Mouse (Mus musculus): ENCODE measurements around the gene Myh3. TPM values are rescaled to one million over a fixed set of nuclear protein-coding genes. Genes with fewer than 3 reads are reported as not detected.

The Myh3 gene
- polyA plus RNA-seq (2014; fragmentation: Nextera tagmentation; extraction: Ambion mirVana): 0.04 and 0.06 TPM in 2 replicates

DNA sequence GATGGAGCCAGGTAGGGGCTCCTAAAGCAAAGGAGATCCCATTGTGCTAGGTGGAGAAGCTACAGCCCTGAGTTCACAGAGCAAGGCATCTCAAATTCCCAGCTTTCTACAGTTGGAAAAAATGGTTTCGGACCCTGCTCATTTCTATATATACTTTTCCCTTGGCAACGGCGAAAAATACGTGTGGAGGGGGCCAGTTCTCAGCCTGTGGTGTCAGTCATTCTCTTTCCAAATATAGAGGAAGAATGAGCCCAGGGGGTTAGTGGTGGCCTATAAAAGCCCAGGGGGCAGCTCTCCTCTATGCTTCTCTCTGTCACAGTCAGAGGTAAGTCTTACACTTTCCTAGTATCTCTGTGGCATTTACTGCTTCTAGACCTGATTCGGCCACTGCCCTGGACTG lies at the start of gene Myh3:
Myh3 (plus strand) TSS at position 301 of the 400 bp plus-strand sequence.
- Histone ChIP-seq H3K4me2 (ENCODE audit: low read length) (no peak within 1 kb of the TSS), H3K27ac (ENCODE audit: low read depth, low read length) (no peak within 1 kb of the TSS), H3K9ac (ENCODE audit: low read length) (no peak within 1 kb of the TSS), H3K4me3 (ENCODE audit: low read depth, low read length) (no peak within 1 kb of the TSS), H3K36me3 (ENCODE audit: control insufficient read depth, insufficient read depth, low read length) (no peaks in the 10 kb centered on the region), H3K4me1 (ENCODE audit: control insufficient read depth, insufficient read depth, low read length) (peaks cover 3% of the 10 kb centered on the region; the same call in 1 of the 2 replicates), H3K27me3 (replicated peaks; ENCODE audit: control insufficient read depth, insufficient read depth, low read length) (no peaks in the 10 kb centered on the region), H3K9me3 (replicated peaks; ENCODE audit: control insufficient read depth, low read length) (no peaks in the 10 kb centered on the region)
- no peak for DNase-seq (ENCODE audit: low spot score)
- no peak for ATAC-seq
- 85% methylated on average over 5 of the region's 5 CpGs for WGBS

DNA sequence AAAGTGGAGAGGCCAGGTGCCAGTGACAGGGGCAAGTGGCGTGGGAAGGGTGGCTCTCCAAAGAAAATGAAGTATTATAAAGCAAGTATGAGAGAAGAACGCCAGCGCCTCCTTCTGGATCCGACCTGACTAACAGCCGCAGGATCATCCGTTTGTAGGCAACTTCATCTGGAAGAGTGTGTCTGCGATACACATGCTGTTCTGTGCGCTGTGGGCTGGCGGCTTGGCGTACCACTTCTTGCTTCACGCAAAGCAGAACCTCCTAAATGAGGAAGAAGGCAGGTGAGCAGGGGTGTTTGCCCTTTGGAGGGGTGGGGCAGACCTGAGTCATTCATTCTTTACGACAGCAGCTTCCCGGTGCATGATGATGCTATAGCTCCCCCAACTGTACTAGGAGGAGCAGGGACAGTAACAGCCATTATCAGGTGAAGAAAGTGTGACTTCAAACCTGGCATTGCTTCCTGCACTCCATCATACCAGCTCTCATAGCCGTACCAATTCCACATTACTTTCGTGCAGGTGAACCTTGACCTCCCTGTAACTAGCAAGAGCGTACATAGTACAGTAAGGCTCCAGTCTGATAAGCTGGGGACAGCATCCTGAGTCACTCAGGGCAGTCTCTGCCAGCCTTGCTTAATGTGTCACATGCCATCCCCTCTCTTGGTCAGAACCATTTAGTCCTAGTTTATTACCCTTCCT lies 47.0 kb upstream of the Myh3 start:
- WGBS: 63% methylated on average over 16 of the region's 16 CpGs
- Histone ChIP-seq H3K36me3 (ENCODE audit: control insufficient read depth, insufficient read depth, low read length) (no peaks in the 10 kb centered on the region), H3K9me3 (replicated peaks; ENCODE audit: control insufficient read depth, low read length) (no peaks in the 10 kb centered on the region), H3K27me3 (replicated peaks; ENCODE audit: control insufficient read depth, insufficient read depth, low read length) (no peaks in the 10 kb centered on the region), H3K4me1 (ENCODE audit: control insufficient read depth, insufficient read depth, low read length) (no peaks in the 10 kb centered on the region), H3K4me3 (ENCODE audit: low read depth, low read length) (no peak overlapping the region), H3K4me2 (ENCODE audit: low read length) (no peak overlapping the region), H3K27ac (ENCODE audit: low read depth, low read length) (no peak overlapping the region), H3K9ac (ENCODE audit: low read length) (no peak overlapping the region)
- ATAC-seq (no peak), DNase-seq (ENCODE audit: low spot score) (no peak)

DNA sequence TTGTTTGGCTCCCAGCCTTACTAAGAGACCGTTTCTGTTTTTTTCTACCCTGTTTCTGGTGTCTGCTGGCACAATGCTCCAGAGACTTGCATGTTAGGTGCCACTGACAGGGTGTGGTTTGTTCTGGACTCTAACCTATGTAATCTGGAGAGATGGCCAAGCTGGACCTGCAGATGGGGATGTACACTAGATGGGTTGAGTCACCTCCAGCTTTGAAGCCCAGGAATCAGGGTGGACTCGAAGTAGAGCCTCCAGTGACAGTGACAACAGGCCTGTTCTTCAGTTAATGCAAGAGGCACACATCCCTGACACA lies 46.5 kb upstream of the Myh3 start:
- WGBS: 82% methylated on average over 2 of the region's 2 CpGs
- Histone ChIP-seq H3K27ac (ENCODE audit: low read depth, low read length) (no peak overlapping the region), H3K4me1 (ENCODE audit: control insufficient read depth, insufficient read depth, low read length) (no peaks in the 10 kb centered on the region), H3K36me3 (ENCODE audit: control insufficient read depth, insufficient read depth, low read length) (peaks cover 1% of the 10 kb centered on the region; the same call in 1 of the 2 replicates), H3K4me2 (ENCODE audit: low read length) (no peak overlapping the region), H3K9me3 (replicated peaks; ENCODE audit: control insufficient read depth, low read length) (no peaks in the 10 kb centered on the region), H3K27me3 (replicated peaks; ENCODE audit: control insufficient read depth, insufficient read depth, low read length) (no peaks in the 10 kb centered on the region), H3K4me3 (ENCODE audit: low read depth, low read length) (no peak overlapping the region), H3K9ac (ENCODE audit: low read length) (no peak overlapping the region)
- ATAC-seq: no peak
- DNase-seq (ENCODE audit: low spot score): no peak

DNA sequence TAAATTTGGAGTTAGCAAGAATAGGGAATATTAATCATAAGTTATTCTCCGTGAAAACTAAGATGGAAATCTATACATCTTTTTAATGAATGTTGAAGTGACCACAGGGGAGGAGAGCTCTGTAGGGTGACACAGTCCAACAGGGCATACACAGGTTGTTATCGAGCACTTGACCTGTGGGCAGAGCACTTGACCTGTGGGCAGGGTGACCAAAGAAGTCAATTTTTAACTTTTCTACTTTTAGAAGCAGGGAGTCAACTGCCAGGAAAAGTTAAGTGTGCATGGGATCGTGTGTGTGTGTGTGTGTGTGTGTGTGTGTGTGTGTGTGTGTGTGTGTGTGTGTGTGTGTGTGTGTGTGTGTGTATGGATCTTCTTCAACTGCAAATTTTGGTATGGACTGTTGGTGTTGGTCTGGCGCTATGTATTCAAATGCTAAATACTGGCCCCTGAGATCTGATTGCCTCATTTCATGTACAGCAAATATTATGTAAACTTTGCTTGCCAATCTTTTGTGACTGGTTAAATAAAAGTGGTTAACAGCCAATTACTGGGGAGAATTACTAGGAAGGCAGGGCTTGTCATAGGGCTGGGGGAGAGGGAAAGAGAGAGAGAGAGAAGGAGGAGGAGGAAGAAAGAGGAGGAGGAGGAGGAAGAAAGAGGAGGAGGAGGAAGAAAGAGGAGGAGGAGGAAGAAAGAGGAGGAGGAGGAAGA lies 43.2 kb upstream of the Myh3 start:
- H3K27me3 ChIP-seq (replicated peaks; ENCODE audit: control insufficient read depth, insufficient read depth, low read length): no peaks in the 10 kb centered on the region
- WGBS: 83% methylated on average over 4 of the region's 4 CpGs
- peaks cover 31% of the 10 kb centered on the region for H3K36me3 ChIP-seq (ENCODE audit: control insufficient read depth, insufficient read depth, low read length)
- DNase-seq (ENCODE audit: low spot score) (no peak), ATAC-seq (no peak)
- H3K4me1 ChIP-seq (ENCODE audit: control insufficient read depth, insufficient read depth, low read length): no peaks in the 10 kb centered on the region
- no peak overlapping the region for H3K4me2 ChIP-seq (ENCODE audit: low read length)
- no peak overlapping the region for H3K9ac ChIP-seq (ENCODE audit: low read length)
- no peak overlapping the region for H3K27ac ChIP-seq (ENCODE audit: low read depth, low read length)
- H3K9me3 ChIP-seq (replicated peaks; ENCODE audit: control insufficient read depth, low read length): no peaks in the 10 kb centered on the region
- no peak overlapping the region for H3K4me3 ChIP-seq (ENCODE audit: low read depth, low read length)

DNA sequence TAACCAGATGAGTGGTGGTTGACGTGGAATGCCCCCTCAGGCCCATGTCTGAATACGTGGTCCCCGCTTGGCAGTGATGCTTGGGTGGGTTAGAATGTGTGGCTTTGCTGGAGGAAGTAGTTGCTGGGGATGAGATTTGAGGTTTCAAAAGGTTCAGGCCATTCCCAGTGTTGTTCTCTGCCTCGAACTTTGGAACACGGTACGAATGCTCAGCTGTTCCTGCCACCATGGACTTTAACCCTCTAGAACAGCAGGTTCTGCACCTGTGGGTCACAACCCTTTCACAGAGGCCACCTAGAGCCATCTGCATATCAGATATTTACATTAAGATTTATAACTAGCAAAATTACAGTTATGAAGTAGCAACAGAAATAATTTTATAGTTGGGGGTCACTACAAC lies 41.9 kb upstream of the Myh3 start:
- no peak overlapping the region for H3K4me2 ChIP-seq (ENCODE audit: low read length)
- H3K36me3 ChIP-seq (ENCODE audit: control insufficient read depth, insufficient read depth, low read length): peaks cover 43% of the 10 kb centered on the region
- DNase-seq (ENCODE audit: low spot score): no peak
- H3K9me3 ChIP-seq (replicated peaks; ENCODE audit: control insufficient read depth, low read length): no peaks in the 10 kb centered on the region
- H3K9ac ChIP-seq (ENCODE audit: low read length): no peak overlapping the region
- WGBS: 96% methylated on average over 6 of the region's 6 CpGs
- ATAC-seq: no peak
- H3K27me3 ChIP-seq (replicated peaks; ENCODE audit: control insufficient read depth, insufficient read depth, low read length): no peaks in the 10 kb centered on the region
- no peak overlapping the region for H3K27ac ChIP-seq (ENCODE audit: low read depth, low read length)
- H3K4me3 ChIP-seq (ENCODE audit: low read depth, low read length): no peak overlapping the region
- H3K4me1 ChIP-seq (ENCODE audit: control insufficient read depth, insufficient read depth, low read length): no peaks in the 10 kb centered on the region

DNA sequence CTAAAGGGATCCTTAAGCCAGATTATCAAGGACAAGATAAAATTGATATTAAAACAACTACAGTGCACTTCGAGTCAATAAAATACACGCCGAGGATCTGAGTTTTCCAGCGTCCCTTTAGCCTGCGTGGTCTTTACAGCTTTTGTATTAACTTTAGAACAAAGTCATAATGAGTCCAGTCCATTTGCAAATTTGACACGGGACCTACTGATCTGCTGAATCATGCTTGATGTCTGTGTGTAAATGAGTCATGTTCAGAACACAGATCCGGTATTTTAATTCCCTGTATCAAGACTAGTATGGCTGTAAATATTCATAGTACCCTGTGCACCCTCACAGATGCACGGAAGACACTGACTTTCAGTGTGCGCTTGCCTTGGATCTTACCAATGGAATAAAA lies 41.2 kb upstream of the Myh3 start:
- H3K9ac ChIP-seq (ENCODE audit: low read length): no peak overlapping the region
- H3K27ac ChIP-seq (ENCODE audit: low read depth, low read length): no peak overlapping the region
- no peak overlapping the region for H3K4me2 ChIP-seq (ENCODE audit: low read length)
- WGBS: 96% methylated on average over 9 of the region's 9 CpGs
- H3K4me3 ChIP-seq (ENCODE audit: low read depth, low read length): no peak overlapping the region
- peaks cover 50% of the 10 kb centered on the region for H3K36me3 ChIP-seq (ENCODE audit: control insufficient read depth, insufficient read depth, low read length)
- H3K27me3 ChIP-seq (replicated peaks; ENCODE audit: control insufficient read depth, insufficient read depth, low read length): no peaks in the 10 kb centered on the region
- no peaks in the 10 kb centered on the region for H3K4me1 ChIP-seq (ENCODE audit: control insufficient read depth, insufficient read depth, low read length)
- ATAC-seq (no peak), DNase-seq (ENCODE audit: low spot score) (no peak)
- H3K9me3 ChIP-seq (replicated peaks; ENCODE audit: control insufficient read depth, low read length): no peaks in the 10 kb centered on the region

DNA sequence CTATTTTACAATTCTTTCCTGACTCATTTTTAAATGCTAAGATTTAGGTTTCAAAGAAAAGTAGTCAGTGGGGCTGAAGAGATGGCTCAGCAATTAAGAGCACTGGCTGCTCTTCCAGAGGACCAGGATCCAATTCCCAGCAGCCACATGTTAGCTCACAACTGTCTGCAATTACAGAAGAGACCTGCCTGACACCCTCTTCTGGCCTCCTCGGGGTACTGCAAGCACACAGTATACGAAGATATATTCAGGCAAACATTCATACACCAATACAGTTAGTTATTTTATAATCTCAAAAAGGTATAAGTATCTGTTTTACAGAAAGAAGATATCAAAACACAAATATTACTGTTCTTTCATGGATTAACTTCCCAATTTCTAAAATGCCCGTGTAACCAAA lies 38.3 kb upstream of the Myh3 start:
- 93% methylated on average over 3 of the region's 3 CpGs for WGBS
- peaks cover 50% of the 10 kb centered on the region for H3K36me3 ChIP-seq (ENCODE audit: control insufficient read depth, insufficient read depth, low read length)
- DNase-seq (ENCODE audit: low spot score) (no peak), ATAC-seq (no peak)
- no peak overlapping the region for H3K4me3 ChIP-seq (ENCODE audit: low read depth, low read length)
- no peak overlapping the region for H3K9ac ChIP-seq (ENCODE audit: low read length)
- no peak overlapping the region for H3K4me2 ChIP-seq (ENCODE audit: low read length)
- no peaks in the 10 kb centered on the region for H3K9me3 ChIP-seq (replicated peaks; ENCODE audit: control insufficient read depth, low read length)
- no peaks in the 10 kb centered on the region for H3K27me3 ChIP-seq (replicated peaks; ENCODE audit: control insufficient read depth, insufficient read depth, low read length)
- no peak overlapping the region for H3K27ac ChIP-seq (ENCODE audit: low read depth, low read length)
- H3K4me1 ChIP-seq (ENCODE audit: control insufficient read depth, insufficient read depth, low read length): no peaks in the 10 kb centered on the region

DNA sequence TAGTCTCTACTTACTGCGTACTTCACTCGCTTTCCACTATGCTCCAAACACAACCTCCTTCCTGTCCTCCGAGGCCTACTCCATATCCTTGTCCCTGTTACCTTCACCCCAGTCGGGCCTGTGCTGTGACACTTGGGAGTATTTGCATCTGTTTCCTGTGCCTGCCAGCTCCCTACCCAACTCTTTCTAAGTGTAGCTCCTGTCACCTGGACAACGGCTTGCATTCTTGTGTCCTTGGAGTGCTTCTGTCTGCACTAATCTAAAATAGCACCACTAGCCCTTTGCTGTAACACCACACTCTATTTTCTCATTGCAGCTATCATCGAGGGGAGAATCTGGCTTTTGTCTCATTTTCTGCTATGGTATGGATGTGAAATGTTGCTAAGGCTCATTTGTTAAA lies 37.6 kb upstream of the Myh3 start:
- 95% methylated on average over 6 of the region's 6 CpGs for WGBS
- Histone ChIP-seq H3K4me2 (ENCODE audit: low read length) (no peak overlapping the region), H3K36me3 (ENCODE audit: control insufficient read depth, insufficient read depth, low read length) (peaks cover 56% of the 10 kb centered on the region), H3K4me1 (ENCODE audit: control insufficient read depth, insufficient read depth, low read length) (no peaks in the 10 kb centered on the region), H3K4me3 (ENCODE audit: low read depth, low read length) (no peak overlapping the region), H3K9me3 (replicated peaks; ENCODE audit: control insufficient read depth, low read length) (no peaks in the 10 kb centered on the region), H3K9ac (ENCODE audit: low read length) (no peak overlapping the region), H3K27me3 (replicated peaks; ENCODE audit: control insufficient read depth, insufficient read depth, low read length) (no peaks in the 10 kb centered on the region), H3K27ac (ENCODE audit: low read depth, low read length) (no peak overlapping the region)
- DNase-seq (ENCODE audit: low spot score): no peak
- no peak for ATAC-seq

DNA sequence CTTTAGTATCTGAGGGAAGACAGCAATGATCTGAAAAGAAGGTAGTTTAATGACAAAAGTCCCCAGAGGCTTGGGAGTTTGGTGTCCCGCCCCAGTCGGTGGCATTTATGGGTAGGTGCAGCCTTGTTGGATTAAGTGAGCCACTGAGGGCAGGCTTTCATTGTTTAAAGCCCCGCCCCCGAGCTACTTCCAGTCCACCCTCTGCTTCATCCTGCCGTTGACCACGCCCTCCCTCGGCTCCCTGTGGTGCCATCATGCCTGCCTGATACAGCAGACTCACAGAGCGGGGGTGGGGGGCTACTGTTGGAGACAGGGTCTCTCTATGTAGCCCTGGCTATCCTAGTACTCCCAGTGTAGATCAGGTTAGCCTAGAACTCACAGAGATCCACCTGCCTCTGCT lies 35.1 kb upstream of the Myh3 start:
- DNase-seq (ENCODE audit: low spot score) (no peak), ATAC-seq (no peak)
- Histone ChIP-seq H3K4me1 (ENCODE audit: control insufficient read depth, insufficient read depth, low read length) (no peaks in the 10 kb centered on the region), H3K27ac (ENCODE audit: low read depth, low read length) (no peak overlapping the region), H3K27me3 (replicated peaks; ENCODE audit: control insufficient read depth, insufficient read depth, low read length) (no peaks in the 10 kb centered on the region), H3K36me3 (ENCODE audit: control insufficient read depth, insufficient read depth, low read length) (peaks cover 52% of the 10 kb centered on the region), H3K9ac (ENCODE audit: low read length) (no peak overlapping the region), H3K4me2 (ENCODE audit: low read length) (no peak overlapping the region), H3K9me3 (replicated peaks; ENCODE audit: control insufficient read depth, low read length) (no peaks in the 10 kb centered on the region), H3K4me3 (ENCODE audit: low read depth, low read length) (no peak overlapping the region)
- 29% methylated on average over 8 of the region's 8 CpGs for WGBS
